Mouse (Mus musculus) heart, postnatal 0 days (tissue): ENCODE results near the gene Avp. TPM values are rescaled to one million over a fixed set of nuclear protein-coding genes. Genes with fewer than 3 reads are reported as not detected.

Experiments used
- ATAC-seq: fragments of 200-750 bp; cut with Nextera tagmentation; 2 replicates; pipeline ENCODE4 v1.8.0; 2017; ENCODE audit warnings: low read depth, moderate number of reproducible peaks, moderate library complexity; ENCODE audit not compliant: insufficient read depth
- DNase-seq: peaks from one replicate; pipeline ENCODE4 v3.0.0-alpha.2; 2016; ENCODE audit warnings: low spot score
- H3K27ac ChIP-seq: fragments of 300-500 bp; sonication (generic); 2 replicates; pipeline ENCODE4 v1.5.1; 2014; ENCODE audit warnings: low read depth, mild to moderate bottlenecking
- H3K27me3 ChIP-seq: fragments of 300-500 bp; sonication (generic); 2 replicates; pipeline ENCODE4 v1.6.1; 2014; ENCODE audit warnings: low read length, mixed read lengths; ENCODE audit not compliant: control insufficient read depth, insufficient read depth
- H3K36me3 ChIP-seq: fragments of 300-500 bp; sonication (generic); replicated peaks from 2 replicates; pipeline ENCODE4 v1.6.1; 2014; ENCODE audit warnings: low read length, mixed read lengths; ENCODE audit not compliant: control insufficient read depth, insufficient read depth
- H3K4me1 ChIP-seq: fragments of 300-500 bp; sonication (generic); 2 replicates; pipeline ENCODE4 v1.6.1; 2014; ENCODE audit warnings: antibody characterized with exemption; ENCODE audit not compliant: control insufficient read depth, insufficient read depth
- H3K4me2 ChIP-seq: fragments of 300-500 bp; sonication (generic); 2 replicates; pipeline ENCODE4 v1.6.1; 2014; ENCODE audit warnings: low read depth, mild to moderate bottlenecking, low read length, moderate library complexity
- H3K4me3 ChIP-seq: fragments of 300-500 bp; sonication (generic); 2 replicates; pipeline ENCODE4 v1.5.1; 2014; ENCODE audit warnings: low read depth, low read length
- H3K9ac ChIP-seq: fragments of 300-500 bp; sonication (generic); replicated peaks from 2 replicates; pipeline ENCODE4 v1.6.1; 2014; ENCODE audit warnings: low read depth, low read length, mixed read lengths
- H3K9me3 ChIP-seq: fragments of 300-500 bp; sonication (generic); replicated peaks from 2 replicates; pipeline ENCODE4 v1.6.1; 2016; ENCODE audit warnings: low read length; ENCODE audit not compliant: control insufficient read depth
- CTCF ChIP-seq: IDR thresholded peaks from 2 replicates; pipeline ENCODE4 v1.5.1; 2016; ENCODE audit warnings: antibody characterized with exemption, control low read depth, low read depth
- EP300 ChIP-seq: IDR thresholded peaks from 2 replicates; pipeline ENCODE4 v1.6.1; 2016; ENCODE audit warnings: antibody characterized with exemption, low read depth
- WGBS: fragments of 180-500 bp; shearing (Covaris S2); extraction: QIAGEN DNeasy Blood & Tissue Kit; methylation state at CpG from one replicate; pipeline ENCODE4 v1.1.7; 2014; 5-methylcytosine and 5-hydroxymethylcytosine counted together
- polyA plus RNA-seq: library from polyadenylated mRNA; unstranded; fragments of >200 nt; fragmentation: Nextera tagmentation; extraction: Ambion mirVana; gene quantifications from 2 replicates; pipeline ENCODE4 v1.2.1, GENCODE M21; 2015
- total RNA-seq: library from RNA; depleted of rRNA; stranded (reverse); fragments of >200 nt; gene quantifications from 2 replicates; pipeline ENCODE4 v1.2.3, GENCODE M21; 2014; ENCODE audit warnings: low replicate concordance

Avp gene
- total and polyA plus RNA-seq, 2 experiments from 2014 or later: 0.51 TPM; not detected in 1

GRCm38 (mm10) chr2:130589761-130590160 is 7.4 kb upstream of the Avp start:
- peaks cover 16% of the 10 kb centered on the region for H3K36me3 ChIP-seq
- WGBS: 80% methylated on average over 2 of the region's 2 CpGs
- H3K4me1 ChIP-seq: no peaks in the 10 kb centered on the region; the same call in 1 of the 2 replicates
- ATAC-seq (no peak), DNase-seq (no peak)
- TF ChIP-seq EP300: no peak
- no peak for TF ChIP-seq CTCF
- H3K9me3 ChIP-seq: no peaks in the 10 kb centered on the region
- no peak overlapping the region for H3K4me2 ChIP-seq
- no peaks in the 10 kb centered on the region for H3K27me3 ChIP-seq
- no peak overlapping the region for H3K4me3 ChIP-seq
- H3K9ac ChIP-seq: no peak overlapping the region
- no peak overlapping the region; the same call in 1 of the 2 replicates for H3K27ac ChIP-seq

- no peaks in the 10 kb centered on the region for H3K9me3 ChIP-seq
- H3K4me3 ChIP-seq: no peak overlapping the region
- H3K27me3 ChIP-seq: no peaks in the 10 kb centered on the region
- ATAC-seq: peak; percentile 44; the same call in 1 of the 2 replicates
- no peak overlapping the region for H3K4me2 ChIP-seq
- H3K4me1 ChIP-seq: no peaks in the 10 kb centered on the region; the same call in 1 of the 2 replicates
- no peak overlapping the region for H3K9ac ChIP-seq
- 74% methylated on average over 4 of the region's 4 CpGs for WGBS
- TF ChIP-seq CTCF: no peak
- TF ChIP-seq EP300: no peak
- no peak for DNase-seq
- H3K36me3 ChIP-seq: peaks cover 12% of the 10 kb centered on the region
- H3K27ac ChIP-seq: no peak overlapping the region
These were observed 6.8 kb upstream of the Avp start for GRCm38 (mm10) chr2:130589157-130589556.

- Histone ChIP-seq H3K9me3 (no peaks in the 10 kb centered on the region), H3K27me3 (no peaks in the 10 kb centered on the region), H3K4me3 (no peak overlapping the region), H3K9ac (no peak overlapping the region), H3K27ac (no peak overlapping the region), H3K36me3 (peaks cover 12% of the 10 kb centered on the region), H3K4me2 (no peak overlapping the region), H3K4me1 (no peaks in the 10 kb centered on the region; the same call in 1 of the 2 replicates)
- DNase-seq (no peak), ATAC-seq (no peak)
- WGBS: 45% methylated on average over 2 of the region's 2 CpGs
- TF ChIP-seq CTCF (no peak), EP300 (no peak)
These were observed 6.0 kb upstream of the Avp start for GRCm38 (mm10) chr2:130588373-130588772.

GRCm38 (mm10) chr2:130586016-130586415 is 3.7 kb upstream of the Avp start:
- H3K36me3 ChIP-seq: peaks cover 4% of the 10 kb centered on the region
- no peak overlapping the region for H3K4me2 ChIP-seq
- H3K27ac ChIP-seq: no peak overlapping the region
- no peak for ATAC-seq
- DNase-seq: no peak
- peaks cover under 1% of the 10 kb centered on the region; the same call in 1 of the 2 replicates for H3K4me1 ChIP-seq
- H3K9me3 ChIP-seq: no peaks in the 10 kb centered on the region
- no peak overlapping the region for H3K9ac ChIP-seq
- peaks cover 15% of the 10 kb centered on the region for H3K27me3 ChIP-seq
- 86% methylated on average over 6 of the region's 6 CpGs for WGBS
- TF ChIP-seq EP300 (no peak), CTCF (no peak)
- H3K4me3 ChIP-seq: no peak overlapping the region

- Histone ChIP-seq H3K27ac (no peak overlapping the region), H3K36me3 (no peaks in the 10 kb centered on the region), H3K9me3 (no peaks in the 10 kb centered on the region), H3K27me3 (peaks cover 35% of the 10 kb centered on the region), H3K9ac (no peak overlapping the region), H3K4me2 (no peak overlapping the region), H3K4me3 (no peak overlapping the region), H3K4me1 (peaks cover 9% of the 10 kb centered on the region; the same call in 1 of the 2 replicates)
- WGBS: 45% methylated on average over 10 of the region's 10 CpGs
- TF ChIP-seq CTCF (no peak), EP300 (no peak)
- ATAC-seq: peak; percentile 17; the same call in 1 of the 2 replicates
- DNase-seq: no peak
These were observed 1.7 kb upstream of the Avp start for GRCm38 (mm10) chr2:130583902-130584560.
